Mouse (Mus musculus) cortical plate, adult 2 months (tissue): Measurements from ENCODE around the gene Sacm1l. TPM values are rescaled to one million over a fixed set of nuclear protein-coding genes. Genes with fewer than 3 reads are reported as not detected.

Experiments
- H3K27ac ChIP-seq: fragments of 200-500 bp; 2 replicates; pipeline ENCODE4 v1.5.1; 2012; ENCODE audit warnings: low read length, control low read depth, inconsistent platforms; ENCODE audit not compliant: insufficient read depth
- H3K4me1 ChIP-seq: fragments of 200-500 bp; 2 replicates; pipeline ENCODE4 v1.6.1; 2011; ENCODE audit warnings: low read length; ENCODE audit not compliant: control insufficient read depth, insufficient read depth
- H3K4me3 ChIP-seq: fragments of 200-500 bp; 2 replicates; pipeline ENCODE4 v1.5.1; 2011; ENCODE audit warnings: mild to moderate bottlenecking, low read length, control low read depth; ENCODE audit not compliant: insufficient read depth
- CTCF ChIP-seq: fragments of 200-500 bp; IDR thresholded peaks from 2 replicates; pipeline ENCODE4 v1.5.1; 2011; ENCODE audit warnings: mild to moderate bottlenecking, control low read depth, low read length; ENCODE audit not compliant: insufficient read depth; ENCODE audit errors: extremely low read depth
- POLR2A ChIP-seq: fragments of 200-500 bp; IDR thresholded peaks from 2 replicates; pipeline ENCODE4 v1.6.1; 2011; ENCODE audit warnings: mild to moderate bottlenecking, low read length, control low read depth; ENCODE audit not compliant: insufficient read depth; ENCODE audit errors: extremely low read depth
- polyA plus RNA-seq: library from polyadenylated mRNA; depleted of rRNA; stranded (reverse); fragments of >200 nt; gene quantifications from 2 replicates; pipeline ENCODE4 v1.2.3, GENCODE M21; 2012

The Sacm1l gene
- polyA plus RNA-seq, 1 experiment, result 37.0 TPM

DNA sequence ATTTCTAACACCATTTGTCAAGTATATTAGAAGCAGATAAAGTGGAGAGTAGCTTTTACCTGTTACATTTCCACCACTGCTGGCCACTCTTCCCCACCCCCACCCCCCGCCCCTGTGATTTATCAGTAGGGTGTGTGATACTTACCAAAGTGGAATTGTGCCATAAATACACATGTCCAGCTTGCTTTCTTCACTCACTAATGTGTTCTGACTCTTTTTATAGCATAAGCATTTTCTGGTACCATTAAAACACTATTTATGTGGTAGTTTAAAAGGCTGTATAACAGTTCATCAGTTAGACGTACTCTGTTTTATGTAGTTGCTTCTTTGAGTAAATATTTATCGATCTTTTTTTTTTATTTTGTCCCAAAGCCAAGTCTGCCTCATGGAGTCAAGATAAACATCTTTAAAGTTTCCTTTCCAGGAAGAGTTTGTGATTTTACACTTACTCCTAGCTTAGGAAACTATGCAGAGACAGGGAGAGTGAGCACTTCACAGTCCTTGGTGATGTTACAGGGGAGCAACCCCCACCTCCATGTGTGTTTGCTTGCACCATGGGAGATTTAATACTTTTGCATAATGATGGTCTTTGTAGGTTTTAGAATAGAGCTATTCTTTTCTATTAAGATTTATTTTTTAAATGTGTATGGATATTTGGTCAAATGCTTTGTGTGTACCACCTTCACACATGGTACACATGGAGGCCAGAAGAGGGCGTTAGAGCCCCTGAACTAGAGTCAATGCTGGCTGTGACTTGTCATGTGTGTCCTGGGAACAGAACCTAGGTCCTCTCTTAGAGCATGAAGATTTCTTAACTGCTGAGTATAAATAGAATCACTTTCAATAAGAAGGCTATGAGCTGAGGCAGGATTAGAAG lies 23.1 kb upstream of the Sacm1l start:
- no peak overlapping the region for H3K27ac ChIP-seq
- H3K4me1 ChIP-seq, result peaks cover 11% of the 10 kb centered on the region
- H3K4me3 ChIP-seq, result no peak overlapping the region
- TF ChIP-seq CTCF, result no peak
- TF ChIP-seq POLR2A, result no peak

DNA sequence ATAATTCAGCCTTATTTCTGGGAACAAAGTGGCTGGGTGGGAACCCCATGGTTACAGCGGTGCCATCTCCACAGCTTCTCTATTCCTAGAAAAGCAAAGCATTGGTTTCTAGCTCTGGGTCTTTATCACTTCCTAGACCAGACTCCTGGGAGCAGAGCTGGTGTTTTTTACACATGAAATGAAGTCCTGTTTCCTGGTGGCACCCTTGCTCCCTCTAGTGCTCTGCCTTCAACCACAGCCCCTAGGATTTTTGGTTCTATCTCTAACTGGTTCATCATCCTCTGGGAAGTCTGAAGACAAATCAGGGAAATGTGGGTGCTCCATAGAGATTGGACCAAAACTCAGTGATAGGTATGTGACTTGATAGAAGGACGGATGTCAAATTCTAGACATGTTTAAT lies 22.2 kb upstream of the Sacm1l start:
- Histone ChIP-seq H3K27ac (no peak overlapping the region), H3K4me3 (no peak overlapping the region), H3K4me1 (peaks cover 9% of the 10 kb centered on the region)
- no peak for TF ChIP-seq POLR2A
- peak; percentile 50 for TF ChIP-seq CTCF

- no peak overlapping the region for H3K27ac ChIP-seq
- no peak for TF ChIP-seq POLR2A
- TF ChIP-seq CTCF, result no peak
- H3K4me1 ChIP-seq, result peaks cover 5% of the 10 kb centered on the region
- no peak overlapping the region for H3K4me3 ChIP-seq
These were observed 20.6 kb upstream of the Sacm1l start for GRCm38 (mm10) chr9:123508986-123509385.

GRCm38 (mm10) chr9:123509638-123510604 lies 19.6 kb upstream of the Sacm1l start:
- no peak overlapping the region; the same call in 1 of the 2 replicates for H3K27ac ChIP-seq

GRCm38 (mm10) chr9:123510926-123511325 lies 18.6 kb upstream of the Sacm1l start:
- H3K27ac ChIP-seq, result no peak overlapping the region
- no peak overlapping the region for H3K4me3 ChIP-seq
- TF ChIP-seq CTCF, result no peak
- no peak for TF ChIP-seq POLR2A
- H3K4me1 ChIP-seq, result peaks cover 5% of the 10 kb centered on the region

More at GRCm38 (mm10) chr9:123509638-123510604, 19.6 kb upstream of the Sacm1l start:
- TF ChIP-seq POLR2A (no peak), CTCF (no peak)
- H3K4me3 ChIP-seq, result no peak overlapping the region
- H3K4me1 ChIP-seq, result peaks cover 5% of the 10 kb centered on the region

DNA sequence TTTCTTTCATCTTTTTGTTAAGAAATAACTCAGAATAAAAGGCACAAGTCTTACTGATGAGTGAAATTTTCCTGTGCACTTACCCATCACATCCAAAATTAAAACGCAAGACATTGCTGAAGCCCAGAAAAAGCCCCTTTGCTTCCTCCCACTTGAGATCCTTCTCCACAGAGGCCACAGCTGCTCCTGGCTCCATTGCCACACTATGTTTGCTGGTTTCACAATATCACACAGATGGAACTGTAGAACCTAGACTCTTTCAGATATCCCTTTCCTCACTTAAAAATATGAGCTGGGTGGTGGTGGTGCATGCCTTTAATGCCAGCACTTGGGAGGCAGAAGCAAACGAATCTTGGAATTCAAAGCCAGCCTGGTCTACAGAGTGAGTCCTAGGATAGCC lies 17.1 kb upstream of the Sacm1l start:
- H3K4me3 ChIP-seq, result no peak overlapping the region
- no peak for TF ChIP-seq CTCF
- no peak for TF ChIP-seq POLR2A

DNA sequence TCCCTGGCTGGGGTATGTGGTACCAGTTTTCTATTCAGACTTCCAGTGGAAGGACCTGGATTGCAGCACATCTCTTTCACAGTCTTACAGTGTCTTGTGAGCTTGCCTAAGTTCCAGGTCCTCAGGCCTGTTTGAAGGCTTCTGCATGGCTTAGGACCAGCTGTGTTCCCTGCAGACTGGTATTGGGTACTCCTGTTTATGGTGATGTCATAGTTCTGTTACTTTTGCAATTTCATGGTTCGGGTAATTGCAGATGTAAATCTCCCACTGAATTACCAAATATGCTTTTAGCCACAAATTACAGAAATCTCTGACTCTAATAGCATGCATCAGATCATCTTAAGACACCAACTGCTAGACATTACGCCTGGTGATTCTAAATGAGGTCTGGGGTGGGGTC lies 14.5 kb upstream of the Sacm1l start:
- TF ChIP-seq CTCF (no peak), POLR2A (no peak)
- Histone ChIP-seq H3K4me1 (peaks cover 3% of the 10 kb centered on the region), H3K27ac (no peak overlapping the region), H3K4me3 (no peak overlapping the region)

More for the DNA sequence above, 17.1 kb upstream of the Sacm1l start:
- no peak overlapping the region for H3K27ac ChIP-seq
- H3K4me1 ChIP-seq, result peaks cover 5% of the 10 kb centered on the region

- Histone ChIP-seq H3K27ac (no peak overlapping the region), H3K4me3 (no peak overlapping the region), H3K4me1 (no peaks in the 10 kb centered on the region)
- no peak for TF ChIP-seq CTCF
- no peak for TF ChIP-seq POLR2A
These were observed 12.7 kb upstream of the Sacm1l start for GRCm38 (mm10) chr9:123516641-123517385.

DNA sequence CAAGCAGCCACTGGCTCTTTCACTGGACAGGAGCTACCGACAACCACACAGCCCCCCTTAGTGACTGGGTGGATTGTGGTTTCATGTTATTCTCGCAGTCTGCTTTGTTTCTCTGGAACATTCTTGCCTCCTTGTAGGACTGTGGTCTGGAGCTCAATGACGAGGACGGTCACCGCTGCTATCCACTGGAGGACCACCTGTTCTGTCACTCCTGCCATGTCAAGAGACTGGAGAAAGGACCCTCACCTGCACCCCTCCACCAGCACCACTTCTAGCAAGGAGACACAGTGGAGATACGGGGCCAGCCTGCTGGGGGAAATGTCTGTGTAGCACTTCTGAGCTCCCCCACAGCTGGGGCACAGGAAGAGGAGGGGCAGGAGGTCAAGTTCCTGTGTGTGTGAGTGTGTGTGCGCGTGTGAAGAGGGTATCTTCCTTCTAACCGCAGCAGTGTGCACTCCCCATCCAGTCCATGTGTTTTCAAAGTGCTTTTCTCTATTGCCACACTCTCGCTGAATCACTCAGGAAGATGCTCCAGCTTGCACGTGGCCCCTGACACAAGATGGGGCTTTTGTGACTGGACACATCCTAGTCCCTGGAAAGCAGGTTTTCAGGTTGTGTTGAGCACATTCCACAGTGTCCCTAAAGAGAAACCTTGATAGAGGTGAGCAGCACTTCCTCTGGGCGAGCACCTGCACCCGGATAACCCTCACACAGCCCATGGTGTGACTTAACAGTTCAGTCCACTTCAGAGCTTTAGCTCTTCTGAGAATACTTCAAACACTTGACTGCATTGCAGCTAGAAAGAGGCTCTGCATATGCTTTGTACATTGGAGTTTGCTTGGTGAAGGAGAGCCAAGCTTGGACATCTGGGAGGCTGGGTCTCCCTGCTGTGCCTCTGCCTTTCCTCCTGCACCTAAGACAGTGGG lies 10.3 kb upstream of the Sacm1l start:
- H3K27ac ChIP-seq, result no peak overlapping the region
- no peaks in the 10 kb centered on the region for H3K4me1 ChIP-seq
- TF ChIP-seq CTCF (no peak), POLR2A (no peak)
- no peak overlapping the region for H3K4me3 ChIP-seq
